Mouse (Mus musculus) hindbrain, postnatal 0 days (tissue): ENCODE measurements around the gene Zfp799. TPM values are rescaled to one million over a fixed set of nuclear protein-coding genes. Genes with fewer than 3 reads are reported as not detected.

Experiments used
- ATAC-seq: fragments of 200-750 bp; cut with Nextera tagmentation; 2 replicates; pipeline ENCODE4 v1.8.0; 2017; ENCODE audit warnings: mild to moderate bottlenecking, moderate TSS enrichment, moderate library complexity
- DNase-seq: peaks from one replicate; pipeline ENCODE4 v3.0.0-alpha.2; 2015; ENCODE audit warnings: low spot score
- H3K27ac ChIP-seq: fragments of 300-500 bp; sonication (generic); 2 replicates; pipeline ENCODE4 v1.5.1; 2014; ENCODE audit warnings: mild to moderate bottlenecking
- H3K27me3 ChIP-seq: fragments of 300-500 bp; sonication (generic); 2 replicates; pipeline ENCODE4 v1.6.1; 2014; ENCODE audit warnings: low read length, mixed read lengths; ENCODE audit not compliant: insufficient read depth
- H3K36me3 ChIP-seq: fragments of 300-500 bp; sonication (generic); 2 replicates; pipeline ENCODE4 v1.6.1; 2014; ENCODE audit warnings: low read length, mixed read lengths; ENCODE audit not compliant: insufficient read depth
- H3K4me1 ChIP-seq: fragments of 300-500 bp; sonication (generic); 2 replicates; pipeline ENCODE4 v1.6.1; 2014; ENCODE audit warnings: antibody characterized with exemption, low read length, mixed read lengths; ENCODE audit not compliant: insufficient read depth
- H3K4me2 ChIP-seq: fragments of 300-500 bp; sonication (generic); 2 replicates; pipeline ENCODE4 v1.6.1; 2014; ENCODE audit warnings: low read depth, mild to moderate bottlenecking, low read length, moderate library complexity, mixed read lengths
- H3K4me3 ChIP-seq: fragments of 300-500 bp; sonication (generic); 2 replicates; pipeline ENCODE4 v1.5.1; 2014; ENCODE audit warnings: low read length
- H3K9ac ChIP-seq: fragments of 300-500 bp; sonication (generic); replicated peaks from 2 replicates; pipeline ENCODE4 v1.6.1; 2014; ENCODE audit warnings: mild to moderate bottlenecking, low read length, moderate library complexity, mixed read lengths
- H3K9me3 ChIP-seq: fragments of 300-500 bp; sonication (generic); 2 replicates; pipeline ENCODE4 v1.6.1; 2016; ENCODE audit warnings: low read length, mixed read lengths
- CTCF ChIP-seq: IDR thresholded peaks from 2 replicates; pipeline ENCODE4 v1.5.1; 2016; ENCODE audit warnings: antibody characterized with exemption, control low read depth, low read depth
- WGBS: fragments of 180-500 bp; shearing (Covaris S2); extraction: QIAGEN DNeasy Blood & Tissue Kit; methylation state at CpG from one replicate; pipeline ENCODE4 v1.1.7; 2014; 5-methylcytosine and 5-hydroxymethylcytosine counted together
- polyA plus RNA-seq: library from polyadenylated mRNA; unstranded; fragments of >200 nt; fragmentation: Nextera tagmentation; extraction: Ambion mirVana; gene quantifications from 2 replicates; pipeline ENCODE4 v1.2.1, GENCODE M21; 2015
- total RNA-seq: library from RNA; depleted of rRNA; stranded (reverse); fragments of >200 nt; gene quantifications from 2 replicates; pipeline ENCODE4 v1.2.3, GENCODE M21; 2014; rRNA removed

Gene Zfp799
- total and polyA plus RNA-seq, 2 experiments from 2014 or later = 12.4 to 15.3 TPM

DNA sequence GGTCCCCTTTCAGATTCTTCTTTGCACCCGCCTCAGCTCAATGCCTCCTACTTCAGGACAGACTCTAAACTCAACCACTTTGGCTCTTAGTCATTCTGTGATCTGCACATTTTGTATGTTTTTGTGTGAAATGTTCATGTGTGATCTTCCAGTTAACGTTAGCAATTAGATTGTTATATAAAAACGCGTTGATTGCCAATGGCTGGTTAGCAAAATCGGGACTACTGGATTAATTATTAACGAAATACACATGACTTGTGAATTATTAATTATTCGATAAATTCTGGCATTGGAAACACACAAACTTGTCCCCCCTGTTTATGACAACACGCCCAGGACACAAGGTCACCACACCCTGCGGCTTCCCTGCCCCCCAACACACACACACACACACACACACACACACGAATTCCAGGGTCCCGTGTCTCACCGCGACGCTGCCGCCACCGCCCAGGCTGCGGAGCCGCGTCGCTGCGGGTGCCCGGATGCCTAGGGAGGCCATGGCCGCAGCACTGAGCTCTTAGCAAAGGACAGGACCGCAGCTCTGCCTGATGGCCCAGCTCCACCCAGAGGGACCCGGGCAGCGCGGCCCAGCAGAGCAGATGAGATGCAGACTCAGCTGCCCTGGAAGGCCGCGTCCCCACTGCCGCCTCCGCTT lies 42.5 kb downstream of the Zfp799 start:
- Histone ChIP-seq H3K27me3 (no peaks in the 10 kb centered on the region), H3K36me3 (no peaks in the 10 kb centered on the region; the same call in 1 of the 2 replicates), H3K27ac (peak overlapping the region; percentile 93), H3K9me3 (no peaks in the 10 kb centered on the region), H3K4me2 (peak overlapping the region; percentile 71), H3K4me3 (peak overlapping the region; percentile 73), H3K9ac (peak overlapping the region; percentile 89), H3K4me1 (peaks cover 16% of the 10 kb centered on the region)
- DNase-seq (peak; percentile 60), ATAC-seq (peak; percentile 89)
- under 1% methylated on average over 31 of the region's 31 CpGs for WGBS
- no peak for TF ChIP-seq CTCF

GRCm38 (mm10) chr17:32786944-32787343 lies 43.1 kb downstream of the Zfp799 start:
- Histone ChIP-seq H3K9me3 (no peaks in the 10 kb centered on the region), H3K4me1 (peaks cover 16% of the 10 kb centered on the region), H3K27me3 (no peaks in the 10 kb centered on the region), H3K9ac (peak overlapping the region; percentile 89), H3K36me3 (no peaks in the 10 kb centered on the region; the same call in 1 of the 2 replicates), H3K4me2 (peak overlapping the region; percentile 71), H3K4me3 (peak overlapping the region; percentile 73), H3K27ac (no peak overlapping the region)
- TF ChIP-seq CTCF = no peak
- 65% methylated on average over 6 of the region's 6 CpGs for WGBS
- DNase-seq (no peak), ATAC-seq (no peak)

GRCm38 (mm10) chr17:32785656-32786055 lies 44.4 kb downstream of the Zfp799 start:
- WGBS = 93% methylated on average over 3 of the region's 3 CpGs
- ATAC-seq = no peak
- DNase-seq = no peak
- Histone ChIP-seq H3K9me3 (no peaks in the 10 kb centered on the region), H3K9ac (no peak overlapping the region), H3K27ac (no peak overlapping the region), H3K36me3 (no peaks in the 10 kb centered on the region; the same call in 1 of the 2 replicates), H3K27me3 (no peaks in the 10 kb centered on the region), H3K4me3 (no peak overlapping the region), H3K4me2 (0 out of 2 replicates have a peak overlapping the region, but pooled peaks have one; percentile 23), H3K4me1 (peaks cover 16% of the 10 kb centered on the region)
- no peak for TF ChIP-seq CTCF

DNA sequence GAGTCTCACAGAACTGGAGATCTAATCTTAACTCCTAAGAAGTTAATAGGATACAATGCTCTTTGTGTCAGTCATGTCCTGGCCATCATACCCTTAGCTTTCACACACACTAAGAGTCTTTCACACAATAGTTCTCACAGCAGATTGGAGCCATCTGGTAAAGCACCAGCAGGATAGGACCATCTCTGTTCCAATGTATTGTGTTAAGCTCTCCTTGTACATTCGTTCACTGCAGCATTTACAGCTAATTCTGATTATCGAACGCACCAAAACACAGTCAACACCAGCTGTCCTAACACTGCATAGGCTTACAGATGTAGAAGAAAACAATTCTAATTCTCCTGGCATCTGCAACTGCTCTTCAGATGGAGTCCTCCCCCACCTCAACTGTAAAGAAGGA lies 52.5 kb downstream of the Zfp799 start:
- H3K9ac ChIP-seq = no peak overlapping the region
- H3K4me1 ChIP-seq = no peaks in the 10 kb centered on the region
- no peak overlapping the region for H3K4me3 ChIP-seq
- no peak overlapping the region for H3K27ac ChIP-seq
- no peak overlapping the region for H3K4me2 ChIP-seq
- no peaks in the 10 kb centered on the region for H3K27me3 ChIP-seq
- H3K9me3 ChIP-seq = no peaks in the 10 kb centered on the region
- 90% methylated on average over 3 of the region's 3 CpGs for WGBS
- TF ChIP-seq CTCF = no peak
- ATAC-seq (no peak), DNase-seq (no peak)
- peaks cover 37% of the 10 kb centered on the region for H3K36me3 ChIP-seq

DNA sequence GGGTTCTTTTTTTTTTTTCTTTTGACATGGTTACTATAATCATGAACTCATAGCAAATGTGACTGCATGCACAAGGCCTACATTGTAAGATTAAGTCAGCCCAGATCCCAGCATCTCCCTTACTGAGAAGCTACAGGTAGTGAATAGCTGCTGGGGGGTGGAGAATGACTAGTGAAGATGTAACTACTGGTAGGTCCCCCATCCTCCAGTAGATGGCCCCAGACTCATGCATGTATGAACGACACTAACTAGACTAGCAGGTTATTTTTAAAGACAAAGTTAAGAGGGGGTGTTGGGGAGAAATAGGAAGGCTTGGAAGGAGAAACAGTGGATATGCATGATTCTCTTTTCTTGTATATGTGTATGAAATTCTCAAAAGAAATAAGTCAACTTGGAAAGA lies 58.8 kb downstream of the Zfp799 start:
- Histone ChIP-seq H3K27me3 (no peaks in the 10 kb centered on the region), H3K9me3 (no peaks in the 10 kb centered on the region), H3K4me3 (no peak overlapping the region), H3K4me2 (no peak overlapping the region), H3K9ac (no peak overlapping the region), H3K36me3 (peaks cover 37% of the 10 kb centered on the region), H3K27ac (no peak overlapping the region), H3K4me1 (no peaks in the 10 kb centered on the region)
- WGBS = 88% methylated on average over 1 of the region's 1 CpGs
- TF ChIP-seq CTCF = peak; percentile 47
- DNase-seq = peak; percentile 3
- ATAC-seq = no peak

- TF ChIP-seq CTCF = no peak
- peaks cover 20% of the 10 kb centered on the region; the same call in 1 of the 2 replicates for H3K36me3 ChIP-seq
- no peak for ATAC-seq
Measured at GRCm38 (mm10) chr17:32766422-32766821, 63.6 kb downstream of the Zfp799 start.

More at GRCm38 (mm10) chr17:32766422-32766821, 63.6 kb downstream of the Zfp799 start:
- Histone ChIP-seq H3K27me3 (no peaks in the 10 kb centered on the region), H3K4me2 (no peak overlapping the region), H3K9ac (no peak overlapping the region), H3K4me3 (no peak overlapping the region), H3K9me3 (0 out of 2 replicates have a peak, but pooled peaks cover 3% of the 10 kb centered on the region), H3K27ac (no peak overlapping the region), H3K4me1 (no peaks in the 10 kb centered on the region)
- no peak for DNase-seq
- WGBS = 99% methylated on average over 2 of the region's 2 CpGs

Other genes starting within 250 kb of the Zfp799 start
- gene Cyp4f37, start 209.0 kb downstream of the Zfp799 start, total RNA-seq = not detected in 2 replicates
- 0.53 and 0.97 TPM in 2 replicates for gene Cyp4f37, start 209.0 kb downstream of the Zfp799 start, polyA plus RNA-seq
- gene Cyp4f40, start 171.4 kb downstream of the Zfp799 start, total RNA-seq = 0.22 TPM in 1 of 2 replicates, not detected in the other
- 0.09 TPM in 1 of 2 replicates, not detected in the other for gene Cyp4f40, start 171.4 kb downstream of the Zfp799 start, polyA plus RNA-seq
- 9.5 and 11.9 TPM in 2 replicates for gene Cyp4f15, start 144.6 kb downstream of the Zfp799 start, total RNA-seq
- 4.8 and 5.5 TPM in 2 replicates for gene Cyp4f15, start 144.6 kb downstream of the Zfp799 start, polyA plus RNA-seq
- 29.2 and 34.0 TPM in 2 replicates for gene Zfp871, start 42.0 kb downstream of the Zfp799 start, total RNA-seq
- gene Zfp871, start 42.0 kb downstream of the Zfp799 start, polyA plus RNA-seq = 42.1 and 44.4 TPM in 2 replicates
- gene Zfp811, start 20.3 kb downstream of the Zfp799 start, total RNA-seq = 13.1 and 15.7 TPM in 2 replicates
- 19.8 and 19.9 TPM in 2 replicates for gene Zfp811, start 20.3 kb downstream of the Zfp799 start, polyA plus RNA-seq
- gene Zfp870, start 61.4 kb upstream of the Zfp799 start, total RNA-seq = 5.9 and 6.4 TPM in 2 replicates
- 4.8 and 5.0 TPM in 2 replicates for gene Zfp870, start 61.4 kb upstream of the Zfp799 start, polyA plus RNA-seq
- gene Cyp4f14, start 87.1 kb upstream of the Zfp799 start, total RNA-seq = 0.78 and 1.3 TPM in 2 replicates
- 0.64 and 0.88 TPM in 2 replicates for gene Cyp4f14, start 87.1 kb upstream of the Zfp799 start, polyA plus RNA-seq
- gene Cyp4f13, start 117.1 kb upstream of the Zfp799 start, total RNA-seq = 9.3 and 15.2 TPM in 2 replicates
- gene Cyp4f13, start 117.1 kb upstream of the Zfp799 start, polyA plus RNA-seq = 11.1 and 16.0 TPM in 2 replicates
- 3.8 and 5.9 TPM in 2 replicates for gene Zfp472, start 135.6 kb upstream of the Zfp799 start, total RNA-seq
- gene Zfp472, start 135.6 kb upstream of the Zfp799 start, polyA plus RNA-seq = 6.4 and 6.5 TPM in 2 replicates
- 8.7 and 9.9 TPM in 2 replicates for gene Zfp952, start 162.9 kb upstream of the Zfp799 start, total RNA-seq
- 10.8 and 11.7 TPM in 2 replicates for gene Zfp952, start 162.9 kb upstream of the Zfp799 start, polyA plus RNA-seq
- 10.8 and 12.7 TPM in 2 replicates for gene Zfp763, start 203.1 kb upstream of the Zfp799 start, total RNA-seq
- 15.3 and 16.7 TPM in 2 replicates for gene Zfp763, start 203.1 kb upstream of the Zfp799 start, polyA plus RNA-seq
- not detected in 2 replicates for gene 4921501E09Rik, start 237.8 kb upstream of the Zfp799 start, total RNA-seq
- not detected in 2 replicates for gene 4921501E09Rik, start 237.8 kb upstream of the Zfp799 start, polyA plus RNA-seq